Mouse (Mus musculus) hindbrain, embryonic 16.5 days (tissue): Measurements from ENCODE around the gene Gzf1. TPM values are rescaled to one million over a fixed set of nuclear protein-coding genes. Genes with fewer than 3 reads are reported as not detected.

Experiments used
- ATAC-seq: fragments of 200-750 bp; cut with Nextera tagmentation; 2 replicates; pipeline ENCODE4 v1.8.0; 2017; ENCODE audit warnings: moderate TSS enrichment, moderate library complexity
- H3K27ac ChIP-seq: fragments of 300-500 bp; sonication (generic); 2 replicates; pipeline ENCODE4 v1.5.1; 2014; ENCODE audit warnings: low read depth, mild to moderate bottlenecking, control low read depth, low read length, moderate library complexity
- H3K27me3 ChIP-seq: fragments of 300-500 bp; sonication (generic); replicated peaks from 2 replicates; pipeline ENCODE4 v1.6.1; 2014; ENCODE audit warnings: low read length; ENCODE audit not compliant: control insufficient read depth, insufficient read depth
- H3K36me3 ChIP-seq: fragments of 300-500 bp; sonication (generic); 2 replicates; pipeline ENCODE4 v1.6.1; 2014; ENCODE audit warnings: mild to moderate bottlenecking, low read length, moderate library complexity, mixed read lengths; ENCODE audit not compliant: control insufficient read depth, insufficient read depth
- H3K4me1 ChIP-seq: fragments of 300-500 bp; sonication (generic); 2 replicates; pipeline ENCODE4 v1.6.1; 2014; ENCODE audit warnings: low read depth, low read length; ENCODE audit not compliant: control insufficient read depth, insufficient read depth
- H3K4me2 ChIP-seq: fragments of 300-500 bp; sonication (generic); 2 replicates; pipeline ENCODE4 v1.6.1; 2014; ENCODE audit warnings: mild to moderate bottlenecking, low read length, control low read depth, moderate library complexity
- H3K4me3 ChIP-seq: fragments of 300-500 bp; sonication (generic); 2 replicates; pipeline ENCODE4 v1.5.1; 2014; ENCODE audit warnings: mild to moderate bottlenecking, low read length, control low read depth, moderate library complexity
- H3K9ac ChIP-seq: fragments of 300-500 bp; sonication (generic); 2 replicates; pipeline ENCODE4 v1.6.1; 2014; ENCODE audit warnings: low read depth, mild to moderate bottlenecking, control low read depth, low read length, moderate library complexity
- H3K9me3 ChIP-seq: fragments of 300-500 bp; sonication (generic); 2 replicates; pipeline ENCODE4 v1.6.1; 2014; ENCODE audit warnings: mild to moderate bottlenecking, low read length, moderate library complexity; ENCODE audit not compliant: control insufficient read depth
- WGBS: fragments of 180-500 bp; shearing (Covaris S2); extraction: QIAGEN DNeasy Blood & Tissue Kit; methylation state at CpG from one replicate; pipeline ENCODE4 v1.1.7; 2014; 5-methylcytosine and 5-hydroxymethylcytosine counted together
- polyA plus RNA-seq: library from polyadenylated mRNA; unstranded; fragments of >200 nt; fragmentation: Nextera tagmentation; extraction: Ambion mirVana; gene quantifications from 2 replicates; pipeline ENCODE4 v1.2.1, GENCODE M21; 2015

Gene Gzf1
- 15.0 and 17.0 TPM in 2 replicates for polyA plus RNA-seq

GRCm38 (mm10) chr2:148680775-148681291 lies at the start of gene Gzf1:
Gene Gzf1, plus strand, starts transcription at chr2:148681023.
- peaks cover 26% of the 10 kb centered on the region for H3K4me1 ChIP-seq
- ATAC-seq: peak; percentile 96
- 0% methylated on average over 39 of the region's 39 CpGs for WGBS

GRCm38 (mm10) chr2:148631602-148632001 lies 49.2 kb upstream of the Gzf1 start:
- no peaks in the 10 kb centered on the region for H3K36me3 ChIP-seq
- 93% methylated on average over 3 of the region's 3 CpGs for WGBS
- no peaks in the 10 kb centered on the region for H3K9me3 ChIP-seq
- H3K27me3 ChIP-seq: no peaks in the 10 kb centered on the region
- no peak overlapping the region for H3K9ac ChIP-seq
- H3K4me3 ChIP-seq: no peak overlapping the region
- no peak for ATAC-seq
- H3K27ac ChIP-seq: no peak overlapping the region
- H3K4me2 ChIP-seq: no peak overlapping the region
- H3K4me1 ChIP-seq: no peaks in the 10 kb centered on the region

More at GRCm38 (mm10) chr2:148680775-148681291, at the start of gene Gzf1:
- peak within 1 kb of the TSS; percentile 52 for H3K4me3 ChIP-seq
- peak within 1 kb of the TSS; percentile 86 for H3K9ac ChIP-seq
- peaks cover 21% of the 10 kb centered on the region for H3K36me3 ChIP-seq
- H3K4me2 ChIP-seq: peak within 1 kb of the TSS; percentile 67
- H3K9me3 ChIP-seq: no peaks in the 10 kb centered on the region
- H3K27ac ChIP-seq: peak within 1 kb of the TSS; percentile 91
- no peaks in the 10 kb centered on the region for H3K27me3 ChIP-seq

- H3K27ac ChIP-seq: no peak overlapping the region
- H3K36me3 ChIP-seq: no peaks in the 10 kb centered on the region
- WGBS: 93% methylated on average over 4 of the region's 4 CpGs
- H3K9me3 ChIP-seq: no peaks in the 10 kb centered on the region
- H3K4me2 ChIP-seq: no peak overlapping the region
- no peaks in the 10 kb centered on the region for H3K27me3 ChIP-seq
- no peak overlapping the region for H3K4me3 ChIP-seq
- H3K9ac ChIP-seq: no peak overlapping the region
- ATAC-seq: no peak
- no peaks in the 10 kb centered on the region for H3K4me1 ChIP-seq
Observed at GRCm38 (mm10) chr2:148634466-148634865, 46.4 kb upstream of the Gzf1 start.

- H3K27ac ChIP-seq: no peak overlapping the region
- no peaks in the 10 kb centered on the region for H3K9me3 ChIP-seq
- H3K4me1 ChIP-seq: no peaks in the 10 kb centered on the region
- ATAC-seq: no peak
- no peak overlapping the region for H3K4me2 ChIP-seq
- H3K9ac ChIP-seq: no peak overlapping the region
- H3K4me3 ChIP-seq: no peak overlapping the region
- 72% methylated on average over 1 of the region's 1 CpGs for WGBS
- H3K27me3 ChIP-seq: no peaks in the 10 kb centered on the region
- no peaks in the 10 kb centered on the region for H3K36me3 ChIP-seq
Observed at GRCm38 (mm10) chr2:148642610-148643370, 38.0 kb upstream of the Gzf1 start.

GRCm38 (mm10) chr2:148644421-148645000 lies 36.3 kb upstream of the Gzf1 start:
- no peak overlapping the region for H3K27ac ChIP-seq
- no peak for ATAC-seq
- no peaks in the 10 kb centered on the region for H3K4me1 ChIP-seq
- no peaks in the 10 kb centered on the region for H3K9me3 ChIP-seq
- H3K36me3 ChIP-seq: no peaks in the 10 kb centered on the region
- H3K4me3 ChIP-seq: no peak overlapping the region
- 68% methylated on average over 6 of the region's 6 CpGs for WGBS
- no peak overlapping the region for H3K9ac ChIP-seq
- H3K27me3 ChIP-seq: no peaks in the 10 kb centered on the region
- no peak overlapping the region for H3K4me2 ChIP-seq

- peak; percentile 79 for ATAC-seq
- H3K9me3 ChIP-seq: no peaks in the 10 kb centered on the region
- H3K27ac ChIP-seq: no peak overlapping the region
- no peaks in the 10 kb centered on the region for H3K4me1 ChIP-seq
- no peaks in the 10 kb centered on the region for H3K36me3 ChIP-seq
- H3K27me3 ChIP-seq: no peaks in the 10 kb centered on the region
- H3K9ac ChIP-seq: no peak overlapping the region
- no peak overlapping the region for H3K4me3 ChIP-seq
- no peak overlapping the region for H3K4me2 ChIP-seq
- 17% methylated on average over 3 of the region's 3 CpGs for WGBS
Observed at GRCm38 (mm10) chr2:148650587-148651357, 30.1 kb upstream of the Gzf1 start.

GRCm38 (mm10) chr2:148654961-148655360 lies 25.9 kb upstream of the Gzf1 start:
- H3K4me1 ChIP-seq: no peaks in the 10 kb centered on the region
- no peak overlapping the region for H3K4me2 ChIP-seq
- no peaks in the 10 kb centered on the region for H3K27me3 ChIP-seq
- peak; percentile 90 for ATAC-seq
- no peaks in the 10 kb centered on the region for H3K9me3 ChIP-seq
- 3% methylated on average over 3 of the region's 3 CpGs for WGBS
- H3K36me3 ChIP-seq: no peaks in the 10 kb centered on the region
- H3K9ac ChIP-seq: no peak overlapping the region
- no peak overlapping the region for H3K4me3 ChIP-seq
- H3K27ac ChIP-seq: no peak overlapping the region

- H3K4me3 ChIP-seq: no peak overlapping the region
- H3K36me3 ChIP-seq: no peaks in the 10 kb centered on the region
- no peaks in the 10 kb centered on the region for H3K4me1 ChIP-seq
- H3K9ac ChIP-seq: no peak overlapping the region
- no peak for ATAC-seq
- WGBS: 96% methylated on average over 1 of the region's 1 CpGs
- no peak overlapping the region for H3K4me2 ChIP-seq
- H3K27ac ChIP-seq: no peak overlapping the region
- H3K9me3 ChIP-seq: no peaks in the 10 kb centered on the region
- H3K27me3 ChIP-seq: no peaks in the 10 kb centered on the region
Observed at GRCm38 (mm10) chr2:148663458-148663857, 17.4 kb upstream of the Gzf1 start.
